Mouse (Mus musculus) lung, embryonic 14.5 days (tissue): ENCODE results near the gene Ak5. TPM values are rescaled to one million over a fixed set of nuclear protein-coding genes. Genes with fewer than 3 reads are reported as not detected.

Experiments
- ATAC-seq: fragments of 200-750 bp; cut with Nextera tagmentation; 2 replicates; pipeline ENCODE4 v1.8.0; 2017; ENCODE audit warnings: mild to moderate bottlenecking, moderate TSS enrichment, moderate library complexity; ENCODE audit not compliant: insufficient read depth
- DNase-seq: peaks from one replicate; pipeline ENCODE4 v3.0.0-alpha.2; 2015
- H3K27ac ChIP-seq: fragments of 300-500 bp; sonication (generic); 2 replicates; pipeline ENCODE4 v1.5.1; 2014; ENCODE audit warnings: low read depth, mild to moderate bottlenecking, moderate library complexity
- H3K27me3 ChIP-seq: fragments of 300-500 bp; sonication (generic); 2 replicates; pipeline ENCODE4 v1.6.1; 2014; ENCODE audit warnings: low read length, control low read depth; ENCODE audit not compliant: insufficient read depth
- H3K36me3 ChIP-seq: fragments of 300-500 bp; sonication (generic); 2 replicates; pipeline ENCODE4 v1.6.1; 2014; ENCODE audit warnings: control low read depth; ENCODE audit not compliant: insufficient read depth
- H3K4me1 ChIP-seq: fragments of 300-500 bp; sonication (generic); 2 replicates; pipeline ENCODE4 v1.6.1; 2014; ENCODE audit warnings: antibody characterized with exemption, control low read depth; ENCODE audit not compliant: insufficient read depth
- H3K4me2 ChIP-seq: fragments of 300-500 bp; sonication (generic); 2 replicates; pipeline ENCODE4 v1.6.1; 2014; ENCODE audit warnings: mild to moderate bottlenecking
- H3K4me3 ChIP-seq: fragments of 300-500 bp; sonication (generic); 2 replicates; pipeline ENCODE4 v1.5.1; 2014; ENCODE audit warnings: low read depth, low read length
- H3K9ac ChIP-seq: fragments of 300-500 bp; sonication (generic); 2 replicates; pipeline ENCODE4 v1.6.1; 2014
- H3K9me3 ChIP-seq: fragments of 300-500 bp; sonication (generic); 2 replicates; pipeline ENCODE4 v1.6.1; 2016; ENCODE audit warnings: low read depth, low read length, control low read depth
- CTCF ChIP-seq: IDR thresholded peaks from 2 replicates; pipeline ENCODE4 v1.5.1; 2016; ENCODE audit warnings: antibody characterized with exemption, low read depth
- WGBS: fragments of 180-500 bp; shearing (Covaris S2); extraction: QIAGEN DNeasy Blood & Tissue Kit; methylation state at CpG from one replicate; pipeline ENCODE4 v1.1.7; 2014; 5-methylcytosine and 5-hydroxymethylcytosine counted together
- polyA plus RNA-seq: library from polyadenylated mRNA; unstranded; fragments of >200 nt; fragmentation: Nextera tagmentation; extraction: Ambion mirVana; gene quantifications from 2 replicates; pipeline ENCODE4 v1.2.1, GENCODE M21; 2014

The Ak5 gene
- polyA plus RNA-seq, 1 experiment from 2014 or later: 4.1 TPM

GRCm38 (mm10) chr3:152556435-152556834 is 111.7 kb downstream of the Ak5 start:
- Histone ChIP-seq H3K9ac (no peak overlapping the region), H3K36me3 (no peaks in the 10 kb centered on the region), H3K27me3 (no peaks in the 10 kb centered on the region), H3K27ac (no peak overlapping the region), H3K4me2 (no peak overlapping the region), H3K9me3 (no peaks in the 10 kb centered on the region), H3K4me1 (peaks cover 6% of the 10 kb centered on the region), H3K4me3 (no peak overlapping the region)
- DNase-seq: peak; percentile 34
- 35% methylated on average over 3 of the region's 4 CpGs for WGBS
- no peak for TF ChIP-seq CTCF
- ATAC-seq: no peak

DNA sequence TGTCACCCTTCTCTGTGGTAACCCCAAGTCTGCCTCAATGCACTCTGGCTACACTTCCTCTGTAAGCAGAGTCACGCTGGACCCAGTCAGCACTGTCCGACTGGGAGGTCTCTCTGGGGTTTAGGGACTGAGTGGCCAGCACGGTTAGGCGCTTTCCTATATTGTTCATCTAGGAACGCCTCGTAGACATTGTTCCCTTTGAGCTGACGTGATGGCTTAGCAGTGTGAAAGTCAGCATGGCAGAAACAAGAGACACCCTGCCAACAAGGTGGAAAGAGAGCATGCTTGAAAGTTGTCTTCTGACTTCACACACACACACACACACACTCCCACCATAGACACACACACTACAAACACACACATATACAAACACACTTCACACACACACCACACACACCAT is 112.9 kb downstream of the Ak5 start:
- WGBS: 50% methylated on average over 7 of the region's 7 CpGs
- no peaks in the 10 kb centered on the region for H3K36me3 ChIP-seq
- no peak overlapping the region for H3K9ac ChIP-seq
- no peak overlapping the region for H3K4me3 ChIP-seq
- H3K4me1 ChIP-seq: peaks cover 6% of the 10 kb centered on the region
- no peak for TF ChIP-seq CTCF
- ATAC-seq: no peak
- no peaks in the 10 kb centered on the region for H3K27me3 ChIP-seq
- H3K4me2 ChIP-seq: no peak overlapping the region
- no peaks in the 10 kb centered on the region for H3K9me3 ChIP-seq
- no peak overlapping the region for H3K27ac ChIP-seq
- DNase-seq: no peak

DNA sequence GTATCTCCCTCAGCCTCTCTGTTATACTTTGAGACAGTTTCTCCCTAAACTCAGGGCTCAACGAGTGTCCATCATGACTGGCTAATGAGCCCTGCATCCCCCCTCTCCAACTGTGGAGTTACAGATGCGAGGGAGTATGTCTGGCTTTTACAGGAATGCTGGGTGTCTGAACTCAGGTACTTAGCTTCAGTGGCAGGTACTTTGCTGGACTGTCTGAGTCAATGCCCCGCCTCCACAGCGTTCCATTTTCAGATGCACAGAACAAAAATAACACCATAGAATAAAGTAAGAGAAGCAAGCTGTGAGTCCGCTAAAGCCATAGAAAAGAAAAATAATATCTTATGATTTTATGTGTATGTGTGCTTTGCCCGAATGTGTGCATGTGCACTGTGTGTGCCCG is 113.8 kb downstream of the Ak5 start:
- Histone ChIP-seq H3K27ac (no peak overlapping the region), H3K27me3 (no peaks in the 10 kb centered on the region), H3K9me3 (no peaks in the 10 kb centered on the region), H3K36me3 (no peaks in the 10 kb centered on the region), H3K4me2 (no peak overlapping the region), H3K4me3 (no peak overlapping the region), H3K4me1 (peaks cover 3% of the 10 kb centered on the region), H3K9ac (no peak overlapping the region)
- WGBS: 79% methylated on average over 7 of the region's 7 CpGs
- no peak for DNase-seq
- no peak for TF ChIP-seq CTCF
- no peak for ATAC-seq

- H3K27ac ChIP-seq: no peak overlapping the region
- peaks cover 3% of the 10 kb centered on the region for H3K4me1 ChIP-seq
- H3K9me3 ChIP-seq: no peaks in the 10 kb centered on the region
- no peaks in the 10 kb centered on the region for H3K36me3 ChIP-seq
- H3K9ac ChIP-seq: no peak overlapping the region
- TF ChIP-seq CTCF: no peak
- H3K4me3 ChIP-seq: no peak overlapping the region
- H3K27me3 ChIP-seq: no peaks in the 10 kb centered on the region
- H3K4me2 ChIP-seq: no peak overlapping the region
- WGBS: 76% methylated on average over 8 of the region's 8 CpGs
- DNase-seq: no peak
- no peak for ATAC-seq
Measured at GRCm38 (mm10) chr3:152552641-152553040, 115.5 kb downstream of the Ak5 start.

- Histone ChIP-seq H3K4me1 (peaks cover 3% of the 10 kb centered on the region), H3K36me3 (no peaks in the 10 kb centered on the region), H3K9ac (no peak overlapping the region), H3K9me3 (no peaks in the 10 kb centered on the region), H3K4me2 (no peak overlapping the region), H3K27me3 (no peaks in the 10 kb centered on the region), H3K27ac (no peak overlapping the region), H3K4me3 (no peak overlapping the region)
- no peak for ATAC-seq
- 85% methylated on average over 7 of the region's 7 CpGs for WGBS
- no peak for DNase-seq
- no peak for TF ChIP-seq CTCF
Measured at GRCm38 (mm10) chr3:152550528-152551115, 117.5 kb downstream of the Ak5 start.

- Histone ChIP-seq H3K9me3 (no peaks in the 10 kb centered on the region), H3K27ac (no peak overlapping the region), H3K4me2 (no peak overlapping the region), H3K36me3 (no peaks in the 10 kb centered on the region), H3K4me3 (no peak overlapping the region), H3K9ac (no peak overlapping the region), H3K4me1 (peaks cover 1% of the 10 kb centered on the region; the same call in 1 of the 2 replicates), H3K27me3 (no peaks in the 10 kb centered on the region)
- TF ChIP-seq CTCF: no peak
- ATAC-seq (no peak), DNase-seq (no peak)
Measured at GRCm38 (mm10) chr3:152550031-152550430, 118.1 kb downstream of the Ak5 start.

- ATAC-seq (no peak), DNase-seq (peak; percentile 31)
- no peak for TF ChIP-seq CTCF
- no peak overlapping the region for H3K9ac ChIP-seq
- no peaks in the 10 kb centered on the region for H3K36me3 ChIP-seq
- 47% methylated on average over 3 of the region's 3 CpGs for WGBS
- no peak overlapping the region for H3K27ac ChIP-seq
- H3K27me3 ChIP-seq: no peaks in the 10 kb centered on the region
- H3K4me1 ChIP-seq: no peaks in the 10 kb centered on the region; the same call in 1 of the 2 replicates
- no peak overlapping the region for H3K4me2 ChIP-seq
- H3K4me3 ChIP-seq: no peak overlapping the region
- no peaks in the 10 kb centered on the region for H3K9me3 ChIP-seq
Measured at GRCm38 (mm10) chr3:152544921-152545320, 123.2 kb downstream of the Ak5 start.

- H3K36me3 ChIP-seq: no peaks in the 10 kb centered on the region
- no peak overlapping the region for H3K9ac ChIP-seq
- H3K9me3 ChIP-seq: no peaks in the 10 kb centered on the region
- H3K4me3 ChIP-seq: no peak overlapping the region
- TF ChIP-seq CTCF: no peak
- no peak overlapping the region for H3K27ac ChIP-seq
- 67% methylated on average over 5 of the region's 5 CpGs for WGBS
- ATAC-seq (no peak), DNase-seq (no peak)
- no peaks in the 10 kb centered on the region; the same call in 1 of the 2 replicates for H3K4me1 ChIP-seq
- H3K27me3 ChIP-seq: no peaks in the 10 kb centered on the region
- no peak overlapping the region for H3K4me2 ChIP-seq
Measured at GRCm38 (mm10) chr3:152542298-152542697, 125.9 kb downstream of the Ak5 start.
